Mouse (Mus musculus): ENCODE measurements at regions not wholly inside any gene's neighbourhood (a gene's known extent, or its start where the extent isn't known, plus 50 kb on each side); places are given as distances from the start of the nearest gene placed in this dataset.

- no peaks in the 10 kb centered on the region for H3K4me1 ChIP-seq (ENCODE audit: control insufficient read depth, insufficient read depth, low read length)
- no peak overlapping the region for H3K4me3 ChIP-seq (ENCODE audit: insufficient read depth, low read length)
- TF ChIP-seq POLR2A (IDR thresholded peaks at IDR 0.05; ENCODE audit: low read depth, low read length) (no peak), CTCF (IDR thresholded peaks at IDR 0.05; ENCODE audit: borderline replicate concordance, insufficient read depth, low read length) (no peak)
- no peak overlapping the region for H3K27ac ChIP-seq (ENCODE audit: insufficient read depth, low read length)
Observed at GRCm38 (mm10) chr10:21764891-21765290, 117.1 kb upstream of the Sgk1 start.

GRCm38 (mm10) chr10:21773548-21773947, 108.4 kb upstream of the Sgk1 start:
- H3K27ac ChIP-seq (ENCODE audit: insufficient read depth, low read length): peak overlapping the region; percentile 72
- no peak for TF ChIP-seq CTCF (IDR thresholded peaks at IDR 0.05; ENCODE audit: borderline replicate concordance, insufficient read depth, low read length)
- no peak for TF ChIP-seq POLR2A (IDR thresholded peaks at IDR 0.05; ENCODE audit: low read depth, low read length)
- H3K4me1 ChIP-seq (ENCODE audit: control insufficient read depth, insufficient read depth, low read length): peaks cover 9% of the 10 kb centered on the region; the same call in 1 of the 2 replicates
- no peak overlapping the region for H3K4me3 ChIP-seq (ENCODE audit: insufficient read depth, low read length)

- Histone ChIP-seq H3K4me3 (ENCODE audit: insufficient read depth, low read length) (no peak overlapping the region), H3K27ac (ENCODE audit: insufficient read depth, low read length) (no peak overlapping the region), H3K4me1 (ENCODE audit: control insufficient read depth, insufficient read depth, low read length) (peaks cover 9% of the 10 kb centered on the region; the same call in 1 of the 2 replicates)
- TF ChIP-seq CTCF (IDR thresholded peaks at IDR 0.05; ENCODE audit: borderline replicate concordance, insufficient read depth, low read length): no peak
Observed at GRCm38 (mm10) chr10:21775441-21775840, 106.5 kb upstream of the Sgk1 start.

- no peak for TF ChIP-seq CTCF (IDR thresholded peaks at IDR 0.05; ENCODE audit: borderline replicate concordance, insufficient read depth, low read length)
- TF ChIP-seq POLR2A (IDR thresholded peaks at IDR 0.05; ENCODE audit: low read depth, low read length): no peak
- Histone ChIP-seq H3K27ac (ENCODE audit: insufficient read depth, low read length) (peak overlapping the region; percentile 90), H3K4me3 (ENCODE audit: insufficient read depth, low read length) (no peak overlapping the region), H3K4me1 (ENCODE audit: control insufficient read depth, insufficient read depth, low read length) (peaks cover 9% of the 10 kb centered on the region; the same call in 1 of the 2 replicates)
Observed at GRCm38 (mm10) chr10:21775911-21776761, 105.8 kb upstream of the Sgk1 start.

- TF ChIP-seq POLR2A (IDR thresholded peaks at IDR 0.05; ENCODE audit: low read depth, low read length) (no peak), CTCF (IDR thresholded peaks at IDR 0.05; ENCODE audit: borderline replicate concordance, insufficient read depth, low read length) (no peak)
- Histone ChIP-seq H3K4me3 (ENCODE audit: insufficient read depth, low read length) (no peak overlapping the region), H3K4me1 (ENCODE audit: control insufficient read depth, insufficient read depth, low read length) (peaks cover 9% of the 10 kb centered on the region; the same call in 1 of the 2 replicates), H3K27ac (ENCODE audit: insufficient read depth, low read length) (peak overlapping the region; percentile 90)
Observed at GRCm38 (mm10) chr10:21776762-21777080, 105.3 kb upstream of the Sgk1 start.

- TF ChIP-seq POLR2A (IDR thresholded peaks at IDR 0.05; ENCODE audit: low read depth, low read length) (no peak), CTCF (IDR thresholded peaks at IDR 0.05; ENCODE audit: borderline replicate concordance, insufficient read depth, low read length) (no peak)
- Histone ChIP-seq H3K4me1 (ENCODE audit: control insufficient read depth, insufficient read depth, low read length) (peaks cover 9% of the 10 kb centered on the region; the same call in 1 of the 2 replicates), H3K4me3 (ENCODE audit: insufficient read depth, low read length) (no peak overlapping the region), H3K27ac (ENCODE audit: insufficient read depth, low read length) (peak overlapping the region; percentile 90; the same call in 1 of the 2 replicates)
Observed at GRCm38 (mm10) chr10:21777103-21777502, 104.9 kb upstream of the Sgk1 start.

- TF ChIP-seq POLR2A (IDR thresholded peaks at IDR 0.05; ENCODE audit: low read depth, low read length) (no peak), CTCF (IDR thresholded peaks at IDR 0.05; ENCODE audit: borderline replicate concordance, insufficient read depth, low read length) (peak; percentile 6; the same call in 1 of the 2 replicates)
- Histone ChIP-seq H3K27ac (ENCODE audit: insufficient read depth, low read length) (no peak overlapping the region), H3K4me3 (ENCODE audit: insufficient read depth, low read length) (no peak overlapping the region), H3K4me1 (ENCODE audit: control insufficient read depth, insufficient read depth, low read length) (peaks cover 6% of the 10 kb centered on the region; the same call in 1 of the 2 replicates)
Observed at GRCm38 (mm10) chr10:21783478-21783877, 98.5 kb upstream of the Sgk1 start.

GRCm38 (mm10) chr10:21785110-21785509, 96.9 kb upstream of the Sgk1 start:
- Histone ChIP-seq H3K4me3 (ENCODE audit: insufficient read depth, low read length) (no peak overlapping the region), H3K27ac (ENCODE audit: insufficient read depth, low read length) (peak overlapping the region; percentile 81), H3K4me1 (ENCODE audit: control insufficient read depth, insufficient read depth, low read length) (peaks cover 10% of the 10 kb centered on the region; the same call in 1 of the 2 replicates)
- TF ChIP-seq POLR2A (IDR thresholded peaks at IDR 0.05; ENCODE audit: low read depth, low read length): no peak
- TF ChIP-seq CTCF (IDR thresholded peaks at IDR 0.05; ENCODE audit: borderline replicate concordance, insufficient read depth, low read length): no peak

- H3K27ac ChIP-seq (ENCODE audit: insufficient read depth, low read length): peak overlapping the region; percentile 81
- H3K4me1 ChIP-seq (ENCODE audit: control insufficient read depth, insufficient read depth, low read length): peaks cover 10% of the 10 kb centered on the region; the same call in 1 of the 2 replicates
- TF ChIP-seq POLR2A (IDR thresholded peaks at IDR 0.05; ENCODE audit: low read depth, low read length): no peak
- TF ChIP-seq CTCF (IDR thresholded peaks at IDR 0.05; ENCODE audit: borderline replicate concordance, insufficient read depth, low read length): no peak
- H3K4me3 ChIP-seq (ENCODE audit: insufficient read depth, low read length): no peak overlapping the region
Observed at GRCm38 (mm10) chr10:21785785-21786184, 96.2 kb upstream of the Sgk1 start.

GRCm38 (mm10) chr10:21789847-21790530, 92.0 kb upstream of the Sgk1 start:
- no peak for TF ChIP-seq POLR2A (IDR thresholded peaks at IDR 0.05; ENCODE audit: low read depth, low read length)
- TF ChIP-seq CTCF (IDR thresholded peaks at IDR 0.05; ENCODE audit: borderline replicate concordance, insufficient read depth, low read length): no peak
- no peak overlapping the region for H3K4me3 ChIP-seq (ENCODE audit: insufficient read depth, low read length)
- H3K27ac ChIP-seq (ENCODE audit: insufficient read depth, low read length): peak overlapping the region; percentile 56
- peaks cover 12% of the 10 kb centered on the region for H3K4me1 ChIP-seq (ENCODE audit: control insufficient read depth, insufficient read depth, low read length)

Measured in embryonic fibroblast, embryonic 13.5 days (primary cell).